Mouse (Mus musculus) CD4-positive helper T cell, adult 2 months (primary cell): ENCODE measurements around the gene Dynlt1a.
"Not testable (repeated sequence)": the region's sequence is repeated elsewhere in the genome, so short reads cannot be mapped to it uniquely, and the experiment has no call there.

Experiments
- DNase-seq: peaks from one replicate; pipeline ENCODE4 v3.0.0-alpha.2; 2012; ENCODE audit warnings: low read depth, missing footprints, low spot score

Gene Dynlt1a

DNA sequence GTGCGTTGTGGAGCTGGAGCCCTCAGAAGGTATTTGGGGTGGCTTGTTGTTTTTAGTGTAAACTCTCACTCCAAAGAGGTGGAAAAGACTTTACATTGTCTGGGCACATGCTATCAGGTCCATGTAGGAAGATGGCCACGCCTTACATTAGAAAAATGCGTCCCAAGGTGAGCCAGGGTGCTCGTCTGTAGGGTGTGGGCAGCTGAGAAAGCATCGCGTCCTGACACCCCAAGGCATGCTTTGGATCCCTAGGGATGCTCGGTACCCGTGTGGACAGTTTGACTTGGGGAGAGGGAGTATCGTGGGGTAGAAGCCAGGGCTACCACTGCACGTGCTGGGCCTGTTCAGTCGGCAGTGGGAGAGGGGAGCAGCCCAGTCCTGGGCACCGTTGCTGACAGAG is 28.3 kb downstream of the Dynlt1a start:
- not testable (repeated sequence) for DNase-seq

DNA sequence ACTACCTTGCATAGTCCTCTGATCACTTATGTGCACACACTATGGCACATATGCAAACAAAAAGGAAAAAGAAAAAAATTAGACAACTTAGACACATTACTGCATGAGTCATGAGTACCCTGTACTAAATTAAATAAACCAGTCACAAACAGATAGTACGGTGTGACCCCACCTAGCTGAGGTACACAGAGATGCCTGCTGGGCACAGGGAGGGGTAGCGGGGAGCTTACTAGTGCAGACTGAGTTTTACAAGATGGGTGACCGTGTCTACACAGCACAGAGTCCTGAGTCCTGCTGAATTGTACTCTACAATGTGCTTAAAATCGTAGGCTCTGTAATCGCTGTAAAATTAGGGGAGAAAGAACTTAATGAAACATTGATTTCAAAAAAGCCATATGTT is 31.1 kb downstream of the Dynlt1a start:
- not testable (repeated sequence) for DNase-seq

DNA sequence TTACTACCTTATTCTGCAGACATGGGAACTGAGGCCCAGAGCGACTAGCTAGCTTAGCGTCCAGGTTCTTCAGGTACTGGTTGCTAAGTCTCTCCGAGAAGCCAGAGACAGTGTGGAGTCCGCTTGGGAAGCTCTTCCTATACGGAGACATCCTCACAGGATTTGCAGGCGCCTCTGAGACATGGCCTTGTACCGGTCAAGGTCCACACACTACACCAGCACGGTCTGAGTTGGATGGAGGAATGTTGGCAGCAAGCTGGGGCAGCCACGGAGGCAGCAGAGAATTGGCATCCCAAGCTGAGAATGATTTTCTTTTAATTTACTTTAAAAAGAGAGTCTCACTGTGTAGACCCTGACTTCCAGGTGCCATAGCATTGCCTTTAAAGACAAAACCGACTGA is 34.2 kb downstream of the Dynlt1a start:
- DNase-seq, result not testable (repeated sequence)

DNA sequence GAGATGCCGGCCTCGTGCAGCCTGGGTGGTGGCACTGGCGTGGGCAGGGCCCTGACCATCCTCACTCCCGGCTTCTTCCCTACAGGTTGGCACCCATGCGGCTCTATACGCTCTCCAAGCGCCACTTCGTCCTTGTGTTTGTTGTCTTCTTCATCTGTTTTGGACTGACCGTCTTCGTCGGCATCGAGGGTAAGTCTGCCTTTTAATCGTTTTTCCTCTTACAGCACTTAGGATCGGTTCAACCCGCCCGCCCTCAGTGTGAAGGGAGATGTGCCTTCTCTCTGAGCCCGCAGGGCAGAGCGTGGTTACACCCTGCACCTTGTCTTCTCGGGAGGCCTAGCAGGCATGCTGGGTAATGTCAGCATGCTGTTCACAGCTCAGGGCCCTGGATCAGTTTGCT is 36.8 kb downstream of the Dynlt1a start:
- DNase-seq, result not testable (repeated sequence)

DNA sequence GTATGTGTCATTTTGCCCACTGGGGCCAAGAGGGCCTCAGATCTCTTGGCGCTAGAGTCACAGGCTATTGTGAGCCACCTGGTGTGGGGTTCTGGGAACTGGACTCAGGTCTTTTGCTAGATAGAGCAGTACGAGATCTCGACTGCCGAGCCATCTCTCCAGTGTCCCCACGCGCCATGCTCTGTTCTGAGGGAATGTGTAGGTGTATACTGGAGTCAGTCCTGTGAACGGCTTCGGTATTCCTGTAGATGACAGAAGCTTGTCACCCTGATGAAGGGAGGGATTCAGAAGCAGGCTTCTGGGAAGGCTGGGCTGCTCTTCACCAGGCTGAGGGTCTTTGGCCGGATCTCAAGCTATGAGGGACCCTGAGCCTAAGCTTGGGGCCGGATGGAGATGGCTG is 37.5 kb downstream of the Dynlt1a start:
- not testable (repeated sequence) for DNase-seq

DNA sequence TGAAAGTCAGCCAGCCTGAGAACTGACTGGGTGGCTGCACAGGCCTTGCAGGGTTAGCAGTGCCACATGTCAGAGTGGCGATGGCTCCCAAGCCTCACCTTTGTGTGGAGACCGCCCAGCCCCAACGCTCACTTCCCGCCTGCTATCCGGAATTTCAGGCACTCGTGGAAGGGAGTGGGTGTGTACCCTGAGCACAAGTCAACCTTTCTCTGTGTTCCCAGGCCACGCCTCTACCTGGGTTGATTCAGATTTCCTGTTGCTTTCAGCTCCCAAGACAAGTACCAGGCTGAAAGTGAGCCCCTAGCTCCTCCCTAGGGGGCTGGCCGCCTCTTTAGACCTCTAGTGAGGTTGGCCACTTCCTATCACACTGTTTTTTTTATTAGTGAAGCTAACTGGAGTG is 38.1 kb downstream of the Dynlt1a start:
- DNase-seq, result not testable (repeated sequence)

DNA sequence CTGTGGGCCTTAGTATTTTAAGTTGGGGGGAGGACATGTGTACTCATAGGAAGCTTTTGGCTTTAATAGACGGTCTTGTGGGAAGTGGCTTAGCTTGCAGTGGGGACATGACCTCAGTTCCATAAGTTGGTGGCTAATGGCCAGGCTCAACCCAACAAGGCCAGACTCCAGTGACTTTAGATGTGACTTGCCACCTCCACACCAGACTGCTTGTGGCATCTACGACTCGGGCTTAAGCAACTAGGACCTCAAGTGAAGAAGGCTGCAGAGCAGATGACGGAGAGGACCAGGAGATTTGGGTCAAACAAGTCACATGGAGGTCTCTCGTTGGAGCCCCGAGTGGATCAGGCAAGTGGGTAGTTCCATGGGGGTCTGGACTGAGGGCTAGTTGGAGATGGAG is 42.6 kb downstream of the Dynlt1a start:
- not testable (repeated sequence) for DNase-seq

DNA sequence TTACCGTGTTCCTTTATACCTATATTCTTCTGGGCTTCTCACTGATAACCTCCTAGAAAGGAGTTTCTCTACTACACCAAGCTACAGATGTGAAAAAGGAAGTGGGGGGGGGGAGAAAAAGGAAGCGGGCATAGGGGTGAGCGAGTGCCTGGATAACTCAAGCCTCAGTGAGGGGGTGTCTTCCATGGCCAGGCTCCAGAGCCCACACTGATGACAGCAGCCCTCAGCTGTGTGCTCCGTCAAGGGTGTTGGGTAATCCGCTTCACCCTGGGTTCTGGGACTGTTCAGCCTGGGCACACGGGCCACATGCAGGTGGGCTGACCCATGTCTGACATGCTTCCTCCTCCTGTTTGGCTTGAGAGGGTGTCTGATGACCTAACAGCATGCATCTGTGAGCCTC is 45.3 kb downstream of the Dynlt1a start:
- peak; percentile 1 for DNase-seq

DNA sequence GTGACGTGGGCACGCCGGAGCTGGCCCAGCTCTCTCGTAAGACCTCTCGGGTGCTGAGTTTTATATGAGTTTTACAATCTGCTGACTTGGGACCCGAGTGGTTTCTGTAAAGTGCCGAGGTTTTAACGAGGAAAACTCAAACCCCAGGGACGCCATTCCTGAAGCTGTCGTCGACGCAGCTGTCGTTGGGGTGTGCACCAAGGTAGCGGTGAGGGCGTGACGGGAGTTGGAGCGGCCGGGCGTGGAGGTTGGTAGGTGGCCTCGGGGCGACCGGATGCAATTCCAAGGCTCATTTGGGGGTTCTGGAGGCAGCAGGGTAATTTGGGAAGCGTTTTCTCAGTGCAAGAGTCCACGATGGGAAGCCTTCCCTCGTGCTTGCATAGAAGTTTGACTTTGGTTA is 46.5 kb downstream of the Dynlt1a start:
- DNase-seq, result peak; percentile 31

DNA sequence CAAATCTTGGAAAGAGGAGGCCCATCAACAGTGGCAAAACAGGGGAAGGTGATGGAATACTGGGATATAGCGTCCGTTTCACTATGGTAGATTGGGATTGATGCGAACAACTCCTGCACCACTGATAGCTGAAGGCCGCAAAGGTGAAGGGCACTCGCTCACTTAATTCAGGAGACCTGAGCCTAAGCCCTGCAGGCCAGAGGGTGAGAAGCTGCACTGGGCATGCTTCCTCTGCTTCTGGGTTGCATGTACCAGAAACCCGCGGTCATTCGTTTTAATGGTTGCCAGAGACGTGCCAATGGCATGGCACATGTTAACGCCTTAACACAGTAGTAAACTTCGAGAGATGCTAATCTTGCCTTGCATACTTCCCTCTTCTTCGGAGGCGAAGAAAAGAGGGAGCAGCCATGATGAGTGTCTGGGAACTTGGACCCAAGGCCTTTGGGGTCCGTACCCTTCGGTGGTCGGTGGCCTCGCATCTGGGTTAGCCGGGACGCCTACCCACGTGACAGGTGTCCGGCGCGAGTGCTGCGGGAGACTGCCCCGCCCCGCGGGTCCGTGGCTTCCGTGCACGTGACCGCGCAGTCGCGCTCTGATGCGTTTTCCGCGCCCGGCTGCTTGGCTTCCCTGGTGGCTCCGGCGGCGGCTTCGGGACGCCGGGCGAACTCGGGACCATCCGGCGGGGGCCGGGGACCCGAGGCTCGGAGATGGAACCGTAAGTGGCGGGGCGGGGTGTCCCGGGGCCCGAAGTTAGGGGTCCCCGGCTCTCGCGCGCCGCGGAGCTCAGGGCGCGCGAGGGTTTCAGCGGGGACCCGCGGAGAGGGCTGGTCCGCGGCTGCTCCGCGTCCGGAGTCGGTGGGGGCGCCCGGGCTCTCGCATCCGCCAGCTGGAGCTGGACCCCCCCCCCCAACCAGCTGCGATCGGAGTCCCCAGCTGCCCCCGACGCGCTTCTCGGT is 47.1 kb downstream of the Dynlt1a start:
- peak; percentile 29 for DNase-seq

DNA sequence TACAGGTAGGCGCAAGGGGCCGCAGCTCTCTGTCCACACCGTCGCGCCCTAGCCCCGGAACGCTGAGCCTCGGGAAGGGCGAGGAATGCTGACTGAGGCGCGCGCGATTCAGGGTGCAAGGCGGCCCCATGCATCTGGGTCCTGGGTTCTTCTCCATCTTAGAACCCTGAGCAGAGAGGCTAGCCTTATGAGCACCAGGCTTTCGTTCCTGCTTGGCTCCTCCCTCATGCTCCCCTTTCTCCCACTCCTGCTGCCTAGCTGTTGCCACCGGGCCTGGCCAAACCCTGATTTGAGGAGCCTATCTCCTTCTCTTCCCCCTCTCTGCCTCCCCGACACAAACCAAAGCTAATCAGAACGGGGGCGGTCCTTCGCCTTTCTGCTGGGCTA is 60.2 kb downstream of the Dynlt1a start:
- DNase-seq, result not testable (repeated sequence)

DNA sequence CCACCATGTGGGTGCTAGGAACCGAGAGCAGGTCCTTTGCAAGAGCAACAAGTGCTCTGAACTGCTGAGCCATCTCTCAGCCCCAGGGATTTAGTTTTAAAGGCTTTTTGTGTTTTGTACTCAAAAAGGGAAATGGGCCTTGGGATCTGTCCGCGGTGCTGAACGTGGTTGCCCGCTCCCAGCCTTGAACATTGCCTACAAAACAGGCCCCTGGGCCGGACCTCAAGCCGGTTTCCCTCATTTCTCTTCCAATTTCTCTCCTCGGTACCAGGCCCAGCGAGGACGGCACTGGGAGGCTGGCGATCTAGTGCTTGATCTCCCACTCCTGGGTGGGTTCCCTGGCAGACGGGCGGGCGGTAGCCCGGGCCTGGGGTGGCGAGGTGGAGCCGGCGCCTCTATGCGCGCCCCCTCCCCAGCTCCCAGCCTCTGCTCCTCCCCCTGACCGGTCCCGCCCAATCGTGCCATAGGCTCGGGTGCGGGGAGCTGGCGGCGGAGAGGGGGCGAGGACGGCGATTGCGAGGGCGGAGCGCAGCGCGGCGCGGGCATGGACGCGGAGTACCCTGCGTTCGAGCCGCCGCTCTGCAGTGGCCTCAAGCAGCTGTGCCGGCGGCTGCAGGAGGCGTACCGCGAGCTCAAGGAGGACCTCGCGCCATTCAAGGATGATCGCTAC is 60.8 kb downstream of the Dynlt1a start, which contains the start of gene Tmem181a:
Tmem181a (plus strand) TSS at position 461 of the 670 bp plus-strand sequence.
- not testable (repeated sequence) for DNase-seq
